Mouse (Mus musculus) heart, postnatal 4 days (tissue): ENCODE results near the gene Cfap97d1. TPM values are rescaled to one million over a fixed set of nuclear protein-coding genes. Genes with fewer than 3 reads are reported as not detected.

Experiments
- DNase-seq: peaks from one replicate; pipeline ENCODE4 v3.0.0; 2021
- total RNA-seq, 2 experiments: library from RNA; stranded (reverse); gene quantifications; 2 replicates each; pipeline ENCODE4 v1.2.3; 2021

Cfap97d1 gene
- total RNA-seq: not detected

- peak; percentile 97 for DNase-seq
Observed at GRCm38 (mm10) chr11:101984054-101985025, at the start of gene Cfap97d1. TSS of gene Cfap97d1 (plus strand) at chr11:101984279.

GRCm38 (mm10) chr11:101935743-101936142, 48.3 kb upstream of the Cfap97d1 start:
- DNase-seq: no peak

GRCm38 (mm10) chr11:101936421-101936820, 47.7 kb upstream of the Cfap97d1 start:
- DNase-seq: no peak

- peak; percentile 54 for DNase-seq
Observed at GRCm38 (mm10) chr11:101937108-101937507, 47.0 kb upstream of the Cfap97d1 start.

- DNase-seq: no peak
Observed at GRCm38 (mm10) chr11:101943055-101943454, 41.0 kb upstream of the Cfap97d1 start.

GRCm38 (mm10) chr11:101946525-101946924, 37.6 kb upstream of the Cfap97d1 start:
- no peak for DNase-seq

GRCm38 (mm10) chr11:101950021-101950420, 34.1 kb upstream of the Cfap97d1 start:
- DNase-seq: no peak

GRCm38 (mm10) chr11:101952541-101953341, 31.3 kb upstream of the Cfap97d1 start:
- peak; percentile 75 for DNase-seq

- no peak for DNase-seq
Observed at GRCm38 (mm10) chr11:101953441-101953840, 30.6 kb upstream of the Cfap97d1 start.

GRCm38 (mm10) chr11:101957476-101957875, 26.6 kb upstream of the Cfap97d1 start:
- DNase-seq: no peak

- DNase-seq: no peak
Observed at GRCm38 (mm10) chr11:101963043-101963442, 21.0 kb upstream of the Cfap97d1 start.

- DNase-seq: peak; percentile 51
Observed at GRCm38 (mm10) chr11:101963473-101964291, 20.4 kb upstream of the Cfap97d1 start.

- no peak for DNase-seq
Observed at GRCm38 (mm10) chr11:101964647-101965046, 19.4 kb upstream of the Cfap97d1 start.

GRCm38 (mm10) chr11:101965553-101965952, 18.5 kb upstream of the Cfap97d1 start:
- DNase-seq: no peak

GRCm38 (mm10) chr11:101966965-101967614, 17.0 kb upstream of the Cfap97d1 start, which contains the start of gene Sost:
TSS of gene Sost (minus strand) at chr11:101967015.
- DNase-seq: no peak

- no peak for DNase-seq
Observed at GRCm38 (mm10) chr11:101968311-101968710, 15.8 kb upstream of the Cfap97d1 start.

- peak; percentile 90 for DNase-seq
Observed at GRCm38 (mm10) chr11:101968791-101969190, 15.3 kb upstream of the Cfap97d1 start.

GRCm38 (mm10) chr11:101969835-101970234, 14.2 kb upstream of the Cfap97d1 start:
- DNase-seq: no peak

- DNase-seq: peak; percentile 73
Observed at GRCm38 (mm10) chr11:101971410-101971809, 12.7 kb upstream of the Cfap97d1 start.

- DNase-seq: no peak
Observed at GRCm38 (mm10) chr11:101972097-101972496, 12.0 kb upstream of the Cfap97d1 start.

- no peak for DNase-seq
Observed at GRCm38 (mm10) chr11:101972651-101973050, 11.4 kb upstream of the Cfap97d1 start.

- DNase-seq: no peak
Observed at GRCm38 (mm10) chr11:101973496-101973895, 10.6 kb upstream of the Cfap97d1 start.
